Mouse (Mus musculus) forebrain, embryonic 10.5 days (tissue): ENCODE measurements around the gene Sypl2. TPM values are rescaled to one million over a fixed set of nuclear protein-coding genes. Genes with fewer than 3 reads are reported as not detected.
A peak's percentile ranks its signal among the peaks of the same experiment; 100 is the strongest.

Experiments used
- DNase-seq: peaks from one replicate; pipeline ENCODE4 v3.0.0-alpha.2; 2017; ENCODE audit warnings: low spot score; ENCODE audit errors: extremely low spot score
- H3K27ac ChIP-seq: fragments of 300-500 bp; sonication (generic); 2 replicates; pipeline ENCODE4 v1.5.1; 2016; ENCODE audit warnings: mild to moderate bottlenecking
- H3K27me3 ChIP-seq: fragments of 300-500 bp; sonication (generic); 2 replicates; pipeline ENCODE4 v1.6.1; 2016; ENCODE audit warnings: mild to moderate bottlenecking; ENCODE audit not compliant: poor library complexity, severe bottlenecking
- H3K36me3 ChIP-seq: fragments of 300-500 bp; sonication (generic); replicated peaks from 2 replicates; pipeline ENCODE4 v1.6.1; 2016; ENCODE audit warnings: mild to moderate bottlenecking, moderate library complexity
- H3K4me1 ChIP-seq: fragments of 300-500 bp; sonication (generic); 2 replicates; pipeline ENCODE4 v1.6.1; 2016
- H3K4me3 ChIP-seq: fragments of 300-500 bp; sonication (generic); 2 replicates; pipeline ENCODE4 v1.5.1; 2016; ENCODE audit warnings: mild to moderate bottlenecking, moderate library complexity
- H3K9me3 ChIP-seq: fragments of 300-500 bp; sonication (generic); 2 replicates; pipeline ENCODE4 v1.6.1; 2016; ENCODE audit warnings: mild to moderate bottlenecking, moderate library complexity
- WGBS: fragments of 180-500 bp; shearing (Covaris S2); methylation state at CpG from one replicate; pipeline ENCODE4 v1.1.7; 2016; 5-methylcytosine and 5-hydroxymethylcytosine counted together
- polyA plus RNA-seq: library from polyadenylated mRNA; unstranded; fragments of >200 nt; fragmentation: Nextera tagmentation; extraction: Ambion mirVana; gene quantifications from 2 replicates; pipeline ENCODE4 v1.2.1, GENCODE M21; 2016

The Sypl2 gene
- polyA plus RNA-seq, 1 experiment from 2014 or later = 1.0 TPM

DNA sequence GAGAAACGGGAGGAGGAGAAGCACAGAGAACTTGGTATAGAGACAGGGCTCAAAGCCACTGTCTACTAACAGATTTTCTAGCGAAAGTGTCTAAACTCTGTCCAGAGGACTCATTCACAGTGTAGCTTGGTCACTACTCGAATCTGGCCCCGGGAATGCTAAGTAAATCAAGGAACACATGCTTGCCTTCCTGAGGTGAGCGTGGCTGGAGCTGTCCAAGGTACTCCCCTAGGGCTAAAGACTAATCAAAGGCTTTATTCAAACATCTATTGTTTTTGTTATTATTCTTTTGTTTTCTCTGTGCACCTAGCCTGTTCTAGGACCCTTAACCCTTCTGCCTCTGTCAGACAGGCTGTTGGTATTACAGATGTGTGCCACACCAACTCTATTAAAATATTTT, 11.7 kb downstream of the Sypl2 start:
- Histone ChIP-seq H3K4me1 (peaks cover 15% of the 10 kb centered on the region), H3K4me3 (no peak overlapping the region), H3K27ac (no peak overlapping the region), H3K27me3 (0 out of 2 replicates have a peak, but pooled peaks cover 8% of the 10 kb centered on the region), H3K36me3 (no peaks in the 10 kb centered on the region), H3K9me3 (no peaks in the 10 kb centered on the region)
- no peak for DNase-seq
- 24% methylated on average over 5 of the region's 5 CpGs for WGBS

DNA sequence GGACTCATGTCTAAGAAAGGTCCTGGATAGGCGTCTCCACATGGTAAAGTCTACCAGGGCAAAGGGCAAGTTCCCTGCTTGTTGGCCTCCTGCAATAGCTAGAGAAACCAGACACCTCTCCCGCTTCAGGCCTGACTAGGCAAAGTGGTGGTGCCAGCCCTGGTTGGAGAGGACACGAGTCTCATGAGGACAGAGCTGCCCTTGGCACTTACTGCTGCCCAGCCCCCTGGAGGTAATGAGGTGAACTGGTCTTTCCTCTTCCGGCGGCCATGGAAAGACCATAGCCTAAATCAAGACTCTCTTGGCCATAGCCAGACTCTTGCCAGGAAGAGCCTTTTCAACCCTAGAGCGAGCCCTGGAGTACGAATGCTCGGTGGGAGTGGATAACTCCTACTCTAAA, 14.0 kb downstream of the Sypl2 start:
- 86% methylated on average over 8 of the region's 8 CpGs for WGBS

GRCm38 (mm10) chr3:108211845-108212244, 14.6 kb downstream of the Sypl2 start:
- DNase-seq = no peak
- 0 out of 2 replicates have a peak, but pooled peaks cover 8% of the 10 kb centered on the region for H3K27me3 ChIP-seq
- H3K9me3 ChIP-seq = no peaks in the 10 kb centered on the region
- H3K4me1 ChIP-seq = peaks cover 31% of the 10 kb centered on the region
- H3K4me3 ChIP-seq = no peak overlapping the region
- H3K27ac ChIP-seq = no peak overlapping the region
- 87% methylated on average over 6 of the region's 6 CpGs for WGBS
- H3K36me3 ChIP-seq = peaks cover 17% of the 10 kb centered on the region

More for the DNA sequence above, 14.0 kb downstream of the Sypl2 start:
- Histone ChIP-seq H3K36me3 (peaks cover 12% of the 10 kb centered on the region), H3K9me3 (no peaks in the 10 kb centered on the region), H3K4me3 (no peak overlapping the region), H3K27ac (no peak overlapping the region), H3K4me1 (peaks cover 31% of the 10 kb centered on the region), H3K27me3 (0 out of 2 replicates have a peak, but pooled peaks cover 8% of the 10 kb centered on the region)
- no peak for DNase-seq

- peaks cover 31% of the 10 kb centered on the region for H3K4me1 ChIP-seq
- peak within 1 kb of the TSS; percentile 64 for H3K4me3 ChIP-seq
- 0 out of 2 replicates have a peak, but pooled peaks cover 5% of the 10 kb centered on the region for H3K27me3 ChIP-seq
- under 1% methylated on average over 14 of the region's 14 CpGs for WGBS
- H3K36me3 ChIP-seq = peaks cover 28% of the 10 kb centered on the region
- no peak for DNase-seq
- H3K9me3 ChIP-seq = no peaks in the 10 kb centered on the region
- H3K27ac ChIP-seq = peak within 1 kb of the TSS; percentile 99
Observed at GRCm38 (mm10) chr3:108210771-108211139, 15.7 kb downstream of the Sypl2 start, which contains the start of gene Atxn7l2. Gene Atxn7l2, minus strand, starts transcription at chr3:108210934.

DNA sequence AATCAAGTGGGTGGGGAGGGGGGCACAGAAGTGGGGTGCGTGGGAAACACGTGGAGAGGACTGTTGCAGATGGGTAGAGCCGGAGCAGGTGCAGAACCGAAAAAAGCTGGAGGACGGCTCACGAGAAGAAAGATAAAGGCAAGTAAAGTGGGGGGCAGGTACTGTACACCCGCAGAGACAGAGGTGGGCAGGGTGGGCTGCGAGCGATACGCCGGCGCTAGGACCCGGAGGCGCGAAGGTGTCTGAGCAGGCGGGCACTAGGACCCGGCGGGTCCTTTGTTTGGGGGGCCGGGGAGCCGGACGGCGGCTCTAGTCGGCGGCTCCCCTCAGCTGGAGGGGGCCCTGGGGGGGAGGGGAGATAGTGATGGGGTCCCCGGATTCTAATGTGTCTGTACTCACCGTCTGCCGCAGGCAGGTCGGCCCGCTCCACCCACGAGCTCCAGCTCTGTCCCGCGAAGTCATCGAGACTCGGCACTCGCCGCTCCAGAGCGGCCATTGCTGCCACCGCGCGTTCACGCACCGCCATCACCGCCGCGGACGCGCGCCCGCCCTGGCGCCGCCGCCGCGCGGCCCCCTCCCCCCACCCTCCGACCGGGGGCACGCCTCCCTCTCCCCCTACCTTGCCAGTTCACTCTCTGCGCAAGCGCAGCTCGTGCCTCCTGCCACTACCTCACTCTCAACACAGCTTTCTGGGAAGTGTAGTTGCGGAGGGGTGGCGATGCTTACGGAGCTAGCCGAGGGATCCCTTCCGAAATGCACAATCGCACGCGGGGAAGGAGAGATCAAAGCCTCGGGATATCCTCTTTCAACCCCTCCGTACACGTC, 16.3 kb downstream of the Sypl2 start:
- 0 out of 2 replicates have a peak, but pooled peaks cover 5% of the 10 kb centered on the region for H3K27me3 ChIP-seq
- H3K4me3 ChIP-seq = peak overlapping the region; percentile 64
- peaks cover 34% of the 10 kb centered on the region for H3K36me3 ChIP-seq
- peaks cover 31% of the 10 kb centered on the region for H3K4me1 ChIP-seq
- H3K27ac ChIP-seq = peak overlapping the region; percentile 99
- under 1% methylated on average over 70 of the region's 72 CpGs for WGBS
- no peaks in the 10 kb centered on the region for H3K9me3 ChIP-seq
- peak; percentile 96 for DNase-seq

DNA sequence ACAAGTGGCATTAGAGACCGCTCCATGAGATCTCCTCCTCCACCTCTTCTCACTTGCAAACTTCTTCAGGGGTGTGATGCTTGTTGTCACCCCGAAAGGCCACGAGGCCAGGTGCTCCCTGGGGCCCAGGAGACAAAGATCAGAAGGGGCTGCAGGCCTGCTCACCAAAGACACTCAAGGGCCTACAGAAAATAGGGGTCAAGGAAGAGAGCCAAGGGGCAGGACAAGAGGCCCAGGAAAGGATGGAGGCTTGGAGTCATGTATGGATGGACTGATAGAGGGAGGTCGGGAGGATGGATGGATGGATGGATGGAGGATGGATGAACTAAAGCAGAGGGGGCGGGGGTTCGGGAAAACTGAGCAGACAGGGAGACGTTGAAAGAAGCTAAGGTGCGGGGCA, 16.9 kb downstream of the Sypl2 start:
- peaks cover 40% of the 10 kb centered on the region for H3K36me3 ChIP-seq
- peak overlapping the region; percentile 99 for H3K27ac ChIP-seq
- H3K27me3 ChIP-seq = 0 out of 2 replicates have a peak, but pooled peaks cover 5% of the 10 kb centered on the region
- DNase-seq = peak; percentile 47
- peak overlapping the region; percentile 64 for H3K4me3 ChIP-seq
- H3K9me3 ChIP-seq = no peaks in the 10 kb centered on the region
- WGBS = 9% methylated on average over 8 of the region's 8 CpGs
- peaks cover 33% of the 10 kb centered on the region for H3K4me1 ChIP-seq

DNA sequence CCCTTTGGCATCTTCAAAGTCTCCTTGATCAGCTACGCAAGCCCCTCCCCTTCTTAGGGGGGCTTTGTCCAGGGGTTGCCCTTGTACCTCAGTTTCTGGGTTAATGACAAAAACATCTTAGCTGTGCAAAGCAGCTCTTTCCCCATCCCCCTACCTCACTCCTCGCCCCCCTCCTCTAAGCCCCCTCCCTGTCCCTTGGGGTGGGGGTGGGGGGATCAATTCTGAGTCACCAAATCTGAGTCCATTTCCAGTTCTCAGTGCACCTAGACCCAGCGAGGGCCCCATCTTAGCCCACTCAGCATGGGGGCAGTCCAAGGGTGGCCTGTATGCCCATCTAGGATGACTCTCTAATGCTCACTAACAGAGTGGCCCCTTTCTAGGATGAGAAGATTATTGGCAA, 17.4 kb downstream of the Sypl2 start:
- Histone ChIP-seq H3K4me1 (peaks cover 34% of the 10 kb centered on the region), H3K36me3 (peaks cover 46% of the 10 kb centered on the region), H3K27me3 (0 out of 2 replicates have a peak, but pooled peaks cover under 1% of the 10 kb centered on the region), H3K9me3 (no peaks in the 10 kb centered on the region), H3K4me3 (peak overlapping the region; percentile 64), H3K27ac (peak overlapping the region; percentile 99)
- no peak for DNase-seq
- 60% methylated on average over 3 of the region's 3 CpGs for WGBS

- 95% methylated on average over 15 of the region's 15 CpGs for WGBS
- Histone ChIP-seq H3K27me3 (no peaks in the 10 kb centered on the region), H3K4me1 (peaks cover 43% of the 10 kb centered on the region), H3K4me3 (no peak overlapping the region), H3K27ac (no peak overlapping the region), H3K9me3 (no peaks in the 10 kb centered on the region), H3K36me3 (peaks cover 67% of the 10 kb centered on the region)
- no peak for DNase-seq
Observed at GRCm38 (mm10) chr3:108206731-108207375, 19.6 kb downstream of the Sypl2 start.

DNA sequence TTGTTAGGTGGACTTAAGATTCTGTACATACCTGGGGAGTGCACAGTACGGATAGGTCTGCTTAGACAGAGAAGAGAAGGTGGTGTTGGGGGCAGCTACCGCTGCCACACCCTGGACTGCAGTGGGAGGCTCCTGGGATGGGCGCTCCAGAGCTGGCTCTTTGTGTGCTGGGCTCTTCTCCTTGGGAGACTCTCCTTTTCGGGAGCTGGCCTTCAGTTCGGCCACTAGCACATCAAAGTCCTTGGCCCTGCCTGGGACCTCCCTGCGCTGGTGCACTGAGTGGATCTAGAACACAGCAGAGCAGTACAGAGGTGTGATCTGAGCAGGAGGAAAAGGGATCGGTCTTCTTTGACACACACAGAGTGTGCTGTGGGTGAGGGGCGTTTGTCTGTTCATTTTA, 20.8 kb downstream of the Sypl2 start:
- 90% methylated on average over 8 of the region's 8 CpGs for WGBS
- Histone ChIP-seq H3K27ac (no peak overlapping the region), H3K4me1 (peaks cover 45% of the 10 kb centered on the region), H3K27me3 (no peaks in the 10 kb centered on the region), H3K36me3 (peaks cover 71% of the 10 kb centered on the region), H3K4me3 (no peak overlapping the region), H3K9me3 (no peaks in the 10 kb centered on the region)
- DNase-seq = no peak

- DNase-seq = no peak
- H3K27me3 ChIP-seq = no peaks in the 10 kb centered on the region
- peaks cover 53% of the 10 kb centered on the region for H3K4me1 ChIP-seq
- no peaks in the 10 kb centered on the region for H3K9me3 ChIP-seq
- no peak overlapping the region for H3K4me3 ChIP-seq
- H3K27ac ChIP-seq = 0 out of 2 replicates have a peak overlapping the region, but pooled peaks have one; percentile 15
- peaks cover 71% of the 10 kb centered on the region for H3K36me3 ChIP-seq
- WGBS = 91% methylated on average over 11 of the region's 11 CpGs
Observed at GRCm38 (mm10) chr3:108204470-108204869, 22.0 kb downstream of the Sypl2 start.

DNA sequence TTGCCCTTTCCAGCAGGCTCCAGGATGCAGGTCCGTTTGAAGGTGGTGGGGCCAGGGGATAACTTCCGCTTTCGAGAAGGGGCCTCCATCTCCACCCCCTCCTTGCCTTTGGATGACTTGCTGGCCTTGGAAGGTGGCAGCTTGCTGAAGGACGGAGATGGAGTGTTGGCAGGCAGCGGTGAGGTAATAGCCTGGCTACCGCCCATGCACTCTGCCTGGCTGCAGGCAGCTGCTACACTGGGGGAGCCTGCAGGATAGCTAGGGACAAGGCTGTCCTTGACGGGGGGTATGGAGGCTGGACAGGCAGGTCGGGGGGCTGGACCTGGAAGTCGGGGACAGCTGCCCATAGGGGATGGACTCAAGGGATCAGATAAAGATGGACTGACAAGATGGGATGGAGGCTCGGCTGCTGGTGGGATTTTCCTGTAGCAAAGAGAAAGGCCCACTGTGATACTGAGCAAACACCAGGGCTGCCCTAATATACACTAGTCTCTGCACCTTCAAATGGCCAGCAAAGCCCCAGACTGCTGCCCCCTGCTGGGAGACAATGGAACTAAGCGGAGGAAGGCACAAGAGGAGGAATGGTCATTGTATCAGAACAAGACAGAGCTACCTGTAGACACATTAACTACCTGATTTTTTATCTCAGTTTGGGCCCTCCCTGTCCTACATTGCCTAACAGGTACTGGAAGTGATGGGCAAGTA, 22.7 kb downstream of the Sypl2 start:
- Histone ChIP-seq H3K36me3 (peaks cover 78% of the 10 kb centered on the region), H3K4me3 (no peak overlapping the region), H3K27me3 (no peaks in the 10 kb centered on the region), H3K27ac (peak overlapping the region; percentile 44; the same call in 1 of the 2 replicates), H3K9me3 (no peaks in the 10 kb centered on the region), H3K4me1 (peaks cover 49% of the 10 kb centered on the region)
- WGBS = 85% methylated on average over 11 of the region's 11 CpGs
- peak; percentile 82 for DNase-seq

DNA sequence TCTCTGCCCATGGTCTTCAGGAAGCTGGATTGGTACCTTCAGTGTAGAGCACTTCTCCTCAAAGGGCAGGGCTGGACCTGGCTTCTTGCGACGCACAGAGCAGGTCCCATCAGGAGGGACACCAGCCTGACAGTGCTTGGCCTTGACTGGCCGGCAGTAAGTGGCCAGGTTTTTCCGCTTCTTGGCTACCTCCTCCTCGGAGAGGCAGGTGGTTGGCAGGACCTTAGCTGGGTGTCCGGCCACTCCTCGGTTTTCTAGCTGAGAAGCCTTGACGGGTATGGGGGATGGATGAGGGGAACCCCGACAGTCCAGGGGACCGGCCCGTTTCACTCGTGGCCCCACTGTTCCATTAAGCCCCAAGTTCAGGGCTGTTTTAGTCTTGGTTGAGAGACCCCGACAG, 23.2 kb downstream of the Sypl2 start:
- Histone ChIP-seq H3K9me3 (no peaks in the 10 kb centered on the region), H3K4me3 (no peak overlapping the region), H3K4me1 (peaks cover 43% of the 10 kb centered on the region), H3K27me3 (no peaks in the 10 kb centered on the region), H3K36me3 (peaks cover 80% of the 10 kb centered on the region), H3K27ac (no peak overlapping the region)
- no peak for DNase-seq
- 96% methylated on average over 13 of the region's 13 CpGs for WGBS
